Mouse (Mus musculus): ENCODE results near the gene Igsf11. TPM values are rescaled to one million over a fixed set of nuclear protein-coding genes. Genes with fewer than 3 reads are reported as not detected.
"Not testable (repeated sequence)": the region's sequence is repeated elsewhere in the genome, so short reads cannot be mapped to it uniquely, and the experiment has no call there.

Igsf11 gene
- total and polyA plus RNA-seq, 3 experiments, result not detected

DNA sequence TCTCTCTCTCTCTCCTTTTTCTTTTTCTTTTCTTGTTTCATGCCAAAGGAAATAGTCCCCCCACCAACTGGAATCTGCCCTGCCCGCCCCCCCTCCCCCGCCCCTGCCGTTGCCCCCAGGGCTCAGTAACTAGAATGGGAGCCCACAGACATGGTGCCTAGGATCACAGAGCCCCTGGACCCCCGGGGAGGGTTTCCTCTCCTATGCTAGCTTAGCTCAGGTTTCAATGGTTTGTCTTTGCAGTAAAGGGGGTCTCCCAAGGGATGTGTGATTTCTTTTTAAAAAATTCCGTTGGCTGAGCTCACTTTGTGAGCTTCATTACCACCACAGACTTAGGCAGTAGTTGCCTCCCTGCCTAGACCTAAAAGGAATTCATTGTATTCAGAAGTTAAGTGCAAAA is 89.6 kb downstream of the Igsf11 start:
- Histone ChIP-seq H3K9ac (ENCODE audit: control insufficient read depth, low read depth, low read length, poor library complexity, severe bottlenecking) (no peak overlapping the region), H3K36me3 (ENCODE audit: control insufficient read depth in 1 of 2, insufficient read depth in 2 of 2, low read length in 2 of 2) (no peaks in the 10 kb centered on the region), H3K27me3 (ENCODE audit: control insufficient read depth in 1 of 2, insufficient read depth in 2 of 2, low read length in 2 of 2) (no peaks in the 10 kb centered on the region), H3K4me3 (ENCODE audit: control insufficient read depth in 1 of 2, insufficient read depth in 1 of 2, low read depth in 2 of 2, low read length in 2 of 2) (no peak overlapping the region), H3K27ac (ENCODE audit: control insufficient read depth, low read depth, low read length) (no peak overlapping the region), H3K79me2 (ENCODE audit: control insufficient read depth, insufficient read depth, low read length, poor library complexity) (no peaks in the 10 kb centered on the region), H3K4me1 (ENCODE audit: control insufficient read depth in 1 of 2, insufficient read depth in 2 of 2, low read length in 2 of 2) (no peaks in the 10 kb centered on the region), H3K9me3 (replicated peaks; ENCODE audit: insufficient read depth, low read length) (no peaks in the 10 kb centered on the region)
- DNase-seq (ENCODE audit: low read depth, low spot score), result no peak
- TF ChIP-seq RAD21 (IDR thresholded peaks at IDR 0.05; ENCODE audit: low read depth, low read length) (no peak), CHD2 (IDR thresholded peaks at IDR 0.05; ENCODE audit: low read length) (no peak)

DNA sequence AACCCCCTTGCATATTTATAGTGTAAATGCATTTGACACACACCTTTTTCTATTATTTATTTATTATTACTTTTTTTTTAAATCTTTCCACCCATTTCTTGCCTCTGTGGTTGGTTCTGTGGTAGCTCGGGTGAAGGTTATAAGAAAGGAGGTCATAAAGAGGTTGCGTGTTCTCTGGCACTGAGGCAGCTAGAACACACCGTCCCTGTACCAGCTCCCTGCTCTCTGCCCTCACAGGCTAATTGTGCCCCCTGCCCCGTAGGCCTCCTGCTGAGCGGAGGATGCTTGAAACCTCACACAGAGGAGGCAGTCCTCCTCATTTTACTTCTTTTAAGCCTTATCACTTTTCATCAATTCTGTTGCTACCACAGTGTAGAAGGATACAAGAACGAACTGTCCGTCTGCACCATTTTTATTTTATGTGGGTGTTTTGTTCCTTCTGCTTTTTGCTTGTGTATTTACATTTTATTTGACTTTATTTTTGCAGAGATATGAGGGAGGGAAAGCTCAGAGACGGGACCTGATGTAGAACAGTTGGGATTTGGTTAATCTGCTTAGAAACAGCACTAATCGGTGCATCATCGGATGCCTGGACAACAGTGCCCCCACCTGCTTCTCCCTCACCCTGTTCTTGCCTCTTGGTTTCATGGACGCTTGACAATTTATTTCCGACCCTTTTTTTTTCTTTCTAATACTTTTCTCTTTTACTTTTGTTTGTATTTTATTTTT is 90.2 kb downstream of the Igsf11 start:
- H3K9me3 ChIP-seq (replicated peaks; ENCODE audit: insufficient read depth, low read length), result no peaks in the 10 kb centered on the region
- no peaks in the 10 kb centered on the region for H3K79me2 ChIP-seq (ENCODE audit: control insufficient read depth, insufficient read depth, low read length, poor library complexity)
- no peaks in the 10 kb centered on the region for H3K4me1 ChIP-seq (ENCODE audit: control insufficient read depth in 1 of 2, insufficient read depth in 2 of 2, low read length in 2 of 2)
- no peak for DNase-seq (ENCODE audit: low read depth, low spot score)
- H3K9ac ChIP-seq (ENCODE audit: control insufficient read depth, low read depth, low read length, poor library complexity, severe bottlenecking), result no peak overlapping the region
- no peak overlapping the region for H3K27ac ChIP-seq (ENCODE audit: control insufficient read depth, low read depth, low read length)
- H3K36me3 ChIP-seq (ENCODE audit: control insufficient read depth in 1 of 2, insufficient read depth in 2 of 2, low read length in 2 of 2), result no peaks in the 10 kb centered on the region
- TF ChIP-seq GABPA (IDR thresholded peaks at IDR 0.05; ENCODE audit: low read depth, low read length) (no peak), SIN3A (IDR thresholded peaks at IDR 0.05; ENCODE audit: low read length) (no peak), MAX (IDR thresholded peaks at IDR 0.05; ENCODE audit: low read length) (no peak), CHD2 (IDR thresholded peaks at IDR 0.05; ENCODE audit: low read length) (no peak), RAD21 (IDR thresholded peaks at IDR 0.05; ENCODE audit: low read depth, low read length) (no peak), ZC3H11A (IDR thresholded peaks at IDR 0.05; ENCODE audit: low read depth, low read length) (no peak), RCOR1 (IDR thresholded peaks at IDR 0.05; ENCODE audit: low read depth, low read length) (no peak), USF2 (IDR thresholded peaks at IDR 0.05; ENCODE audit: borderline replicate concordance in 1 of 2, insufficient read depth in 1 of 2, low read depth in 1 of 2, low read length in 2 of 2) (no peak), ZNF384 (IDR thresholded peaks at IDR 0.05; ENCODE audit: low read depth, low read length) (no peak), BHLHE40 (IDR thresholded peaks at IDR 0.05; ENCODE audit: borderline replicate concordance, low read depth, low read length) (no peak), TBP (IDR thresholded peaks at IDR 0.05; ENCODE audit: low read depth, low read length) (no peak), ELF1 (IDR thresholded peaks at IDR 0.05; ENCODE audit: low read depth, low read length) (no peak), EP300 (IDR thresholded peaks at IDR 0.05; ENCODE audit: low read depth in 1 of 2, low read length in 2 of 2) (no peak), TAL1 (IDR thresholded peaks at IDR 0.05; ENCODE audit: low read length) (no peak), POLR2AphosphoS5 (IDR thresholded peaks at IDR 0.05; ENCODE audit: borderline replicate concordance, low read depth, low read length) (no peak), ETS1 (IDR thresholded peaks at IDR 0.05; ENCODE audit: low read depth, low read length) (no peak)
- no peak overlapping the region for H3K4me3 ChIP-seq (ENCODE audit: control insufficient read depth in 1 of 2, insufficient read depth in 1 of 2, low read depth in 2 of 2, low read length in 2 of 2)
- no peaks in the 10 kb centered on the region for H3K27me3 ChIP-seq (ENCODE audit: control insufficient read depth in 1 of 2, insufficient read depth in 2 of 2, low read length in 2 of 2)

DNA sequence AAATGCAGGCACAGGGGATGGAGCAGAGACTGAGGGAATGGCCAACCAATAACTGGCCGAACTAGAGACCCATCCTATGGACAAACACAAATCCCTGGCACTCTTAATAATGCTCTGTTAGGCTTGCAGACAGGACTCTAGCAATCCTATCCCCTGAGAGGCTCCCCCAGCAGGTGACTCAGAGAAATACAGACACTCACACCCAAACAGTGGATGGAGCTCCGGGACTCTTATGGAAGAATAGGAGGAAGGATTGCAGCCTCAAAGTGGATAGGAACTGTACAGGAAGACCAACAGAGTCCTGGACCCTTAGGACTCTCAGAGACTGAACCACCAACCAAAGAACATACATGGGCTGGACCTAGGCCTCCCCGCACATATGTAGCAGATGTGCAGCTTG is 91.4 kb downstream of the Igsf11 start:
- not testable (repeated sequence) for H3K4me3 ChIP-seq (ENCODE audit: control insufficient read depth in 1 of 2, insufficient read depth in 1 of 2, low read depth in 2 of 2, low read length in 2 of 2); H3K9me3 ChIP-seq (replicated peaks; ENCODE audit: insufficient read depth, low read length); DNase-seq (ENCODE audit: low read depth, low spot score); H3K9ac ChIP-seq (ENCODE audit: control insufficient read depth, low read depth, low read length, poor library complexity, severe bottlenecking); H3K36me3 ChIP-seq (ENCODE audit: control insufficient read depth in 1 of 2, insufficient read depth in 2 of 2, low read length in 2 of 2); H3K27me3 ChIP-seq (ENCODE audit: control insufficient read depth in 1 of 2, insufficient read depth in 2 of 2, low read length in 2 of 2); H3K79me2 ChIP-seq (ENCODE audit: control insufficient read depth, insufficient read depth, low read length, poor library complexity); H3K4me1 ChIP-seq (ENCODE audit: control insufficient read depth in 1 of 2, insufficient read depth in 2 of 2, low read length in 2 of 2); H3K27ac ChIP-seq (ENCODE audit: control insufficient read depth, low read depth, low read length)
